20 mouse cellular contexts compared by ENCODE assay signal in the genomic region with DNA sequence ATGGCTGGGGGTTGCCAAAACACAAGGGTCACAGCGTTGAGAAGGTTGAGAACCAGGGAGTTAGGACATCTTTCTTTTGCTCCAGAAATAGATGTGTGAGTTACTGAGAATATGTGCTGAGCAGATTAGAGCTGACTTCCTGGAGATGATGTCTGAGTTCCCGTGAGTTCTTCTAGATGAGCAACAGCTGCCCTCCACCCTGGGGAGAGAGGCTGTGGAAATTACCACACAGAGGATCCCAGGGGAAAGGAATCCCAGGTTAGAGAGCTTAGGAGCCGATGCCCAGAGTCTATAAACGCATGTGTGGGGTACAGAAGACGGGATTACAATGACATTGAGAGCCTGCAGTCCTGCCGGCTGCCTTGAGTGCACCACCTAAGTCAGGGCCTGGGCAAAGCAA. TPM values are rescaled to one million over a fixed set of nuclear protein-coding genes. Genes with fewer than 3 reads are reported as not detected.
DNase-seq lines count a peak whose midpoint lies in the region; ATAC-seq and TF ChIP-seq lines count a peak whose summit lies in the region.
"Had no signal": no experiment of that assay in that cellular context is flagged by ENCODE, and none has a peak within 500 bp of the region (broad histone marks: within the 10 kb centered on the region; RNA-seq: fewer than 3 reads in every experiment).

No protein-coding gene starts in this region.

- H3K27ac ChIP-seq in heart, embryonic 11.5 days (ENCODE audit: low read depth, low read length), result peak overlapping the region; percentile 68
- peak overlapping the region; percentile 43; the same call in 1 of the 2 replicates for H3K27ac ChIP-seq in limb, embryonic 15.5 days
- no peak overlapping the region for H3K27ac ChIP-seq in limb, embryonic 10.5 days
- H3K27ac ChIP-seq in heart, postnatal 0 days (ENCODE audit: low read depth), result peak overlapping the region; percentile 54
- H3K27ac ChIP-seq: hindbrain, embryonic 15.5 days; midbrain, embryonic 13.5 days; neural tube, embryonic 15.5 days had no signal

- no peak for DNase-seq in heart, postnatal 14 days
- DNase-seq in limb, embryonic 10.5 days (ENCODE audit: low spot score), result no peak
- DNase-seq in heart, postnatal 0 days (ENCODE audit: low spot score), result no peak
- DNase-seq in neural tube, embryonic 10.5 days (ENCODE audit: extremely low spot score, low spot score), result no peak
- DNase-seq: adrenal gland, adult 8-10 months; cerebellum, adult 11-12 months; cerebellum, postnatal 14 days; embryo, embryonic 11 days; forebrain, postnatal 0 days; kidney, postnatal 4 days; lung, postnatal 10 days; right cerebral cortex, postnatal 14 days had no signal

- peaks cover 73% of the 10 kb centered on the region for H3K4me1 ChIP-seq in heart, embryonic 11.5 days (ENCODE audit: control insufficient read depth, insufficient read depth, low read length)
- H3K4me1 ChIP-seq in limb, embryonic 15.5 days, result peaks cover 69% of the 10 kb centered on the region
- peaks cover 30% of the 10 kb centered on the region for H3K4me1 ChIP-seq in limb, embryonic 10.5 days
- H3K4me1 ChIP-seq in heart, postnatal 0 days (ENCODE audit: control insufficient read depth, insufficient read depth), result peaks cover 77% of the 10 kb centered on the region

- intact Hi-C loops in heart, postnatal 14 days (cut with DNase I), result no loop called here

- no peak for TF ChIP-seq EP300 in heart, postnatal 0 days (IDR thresholded peaks at IDR 0.05; ENCODE audit: low read depth)

- H3K9ac ChIP-seq in heart, embryonic 11.5 days (ENCODE audit: low read depth, low read length), result 0 out of 2 replicates have a peak overlapping the region, but pooled peaks have one; percentile 29
- H3K9ac ChIP-seq in limb, embryonic 15.5 days, result no peak overlapping the region
- H3K9ac ChIP-seq in heart, postnatal 0 days (replicated peaks; ENCODE audit: low read depth, low read length), result no peak overlapping the region
- H3K9ac ChIP-seq: forebrain, postnatal 0 days; hindbrain, embryonic 15.5 days; intestine, embryonic 15.5 days; midbrain, embryonic 13.5 days; neural tube, embryonic 15.5 days had no signal

- TF ChIP-seq CTCF in heart, postnatal 0 days (IDR thresholded peaks at IDR 0.05; ENCODE audit: low read depth), result no peak

- WGBS in heart, embryonic 11.5 days (ENCODE audit: insufficient replicate concordance), result 68% methylated on average over 6 of the region's 6 CpGs
- WGBS in limb, embryonic 15.5 days, result 49% methylated on average over 6 of the region's 6 CpGs
- 81% methylated on average over 6 of the region's 6 CpGs for WGBS in limb, embryonic 10.5 days
- 35% methylated on average over 6 of the region's 6 CpGs for WGBS in heart, postnatal 0 days

- H3K9me3 ChIP-seq in heart, embryonic 11.5 days (replicated peaks; ENCODE audit: control insufficient read depth, low read length), result no peaks in the 10 kb centered on the region
- H3K9me3 ChIP-seq in limb, embryonic 15.5 days, result no peaks in the 10 kb centered on the region
- H3K9me3 ChIP-seq in limb, embryonic 10.5 days (replicated peaks), result no peaks in the 10 kb centered on the region
- H3K9me3 ChIP-seq in heart, postnatal 0 days (replicated peaks; ENCODE audit: control insufficient read depth, low read length), result no peaks in the 10 kb centered on the region
- H3K9me3 ChIP-seq: forebrain, embryonic 10.5 days; hindbrain, embryonic 15.5 days; intestine, embryonic 15.5 days; midbrain, embryonic 13.5 days; neural tube, embryonic 15.5 days had no signal

- ATAC-seq in heart, embryonic 11.5 days (replicated peaks; ENCODE audit: insufficient number of reproducible peaks, low FRiP score, low TSS enrichment), result no peak
- ATAC-seq in limb, embryonic 15.5 days (ENCODE audit: insufficient number of reproducible peaks, low FRiP score, low TSS enrichment, low read depth), result no peak
- ATAC-seq in heart, postnatal 0 days (ENCODE audit: insufficient read depth, low read depth), result no peak
- ATAC-seq in cerebellum, adult (ENCODE audit: insufficient number of reproducible peaks, low FRiP score, low TSS enrichment), result no peak
- ATAC-seq: forebrain, postnatal 0 days; intestine, embryonic 15.5 days; midbrain, embryonic 13.5 days had no signal

- no peak overlapping the region for H3K4me2 ChIP-seq in heart, embryonic 11.5 days
- H3K4me2 ChIP-seq in limb, embryonic 15.5 days, result no peak overlapping the region
- H3K4me2 ChIP-seq in heart, postnatal 0 days (ENCODE audit: low read depth, low read length), result no peak overlapping the region
- H3K4me2 ChIP-seq: hindbrain, embryonic 15.5 days; intestine, embryonic 15.5 days; midbrain, embryonic 13.5 days; neural tube, embryonic 15.5 days had no signal

- H3K4me3 ChIP-seq in heart, embryonic 11.5 days (ENCODE audit: low read depth, low read length), result no peak overlapping the region
- no peak overlapping the region for H3K4me3 ChIP-seq in limb, embryonic 15.5 days
- H3K4me3 ChIP-seq in limb, embryonic 10.5 days, result no peak overlapping the region
- H3K4me3 ChIP-seq in heart, postnatal 0 days (ENCODE audit: low read depth, low read length), result no peak overlapping the region
- H3K4me3 ChIP-seq: forebrain, embryonic 10.5 days; hindbrain, embryonic 15.5 days; intestine, embryonic 15.5 days; midbrain, embryonic 13.5 days; neural tube, embryonic 15.5 days had no signal

- peaks cover 28% of the 10 kb centered on the region for H3K36me3 ChIP-seq in heart, embryonic 11.5 days (ENCODE audit: control insufficient read depth, insufficient read depth, low read length)
- H3K36me3 ChIP-seq in limb, embryonic 15.5 days, result peaks cover 75% of the 10 kb centered on the region
- H3K36me3 ChIP-seq in limb, embryonic 10.5 days, result peaks cover 44% of the 10 kb centered on the region
- peaks cover 58% of the 10 kb centered on the region for H3K36me3 ChIP-seq in heart, postnatal 0 days (replicated peaks; ENCODE audit: control insufficient read depth, insufficient read depth, low read length)
- H3K36me3 ChIP-seq: hindbrain, embryonic 15.5 days; midbrain, embryonic 13.5 days; neural tube, embryonic 15.5 days had no signal

- no peaks in the 10 kb centered on the region for H3K27me3 ChIP-seq in heart, embryonic 11.5 days (ENCODE audit: control insufficient read depth, insufficient read depth, low read length)
- H3K27me3 ChIP-seq in limb, embryonic 15.5 days, result no peaks in the 10 kb centered on the region
- H3K27me3 ChIP-seq in limb, embryonic 10.5 days (ENCODE audit: low read depth, poor library complexity, severe bottlenecking), result no peaks in the 10 kb centered on the region
- no peaks in the 10 kb centered on the region for H3K27me3 ChIP-seq in heart, postnatal 0 days (ENCODE audit: control insufficient read depth, insufficient read depth, low read length)
- H3K27me3 ChIP-seq: hindbrain, embryonic 15.5 days; intestine, embryonic 15.5 days; midbrain, embryonic 13.5 days; neural tube, embryonic 15.5 days had no signal

RNA-seq across cellular contexts. Expression of a gene that starts 15.2 kb away (rescaled TPM):
- polyA plus RNA-seq in heart, embryonic 11.5 days (2014; fragmentation: Nextera tagmentation; extraction: Ambion mirVana), result 300 and 370 TPM in 2 replicates
- 100 to 1,000 TPM; 252 to 259 TPM for total RNA-seq in heart, postnatal 14 days (2021)
- 380 and 403 TPM in 2 replicates for polyA plus RNA-seq in limb, embryonic 15.5 days (2015; fragmentation: Nextera tagmentation; extraction: Ambion mirVana)
- 53.5 and 69.1 TPM in 2 replicates for polyA plus RNA-seq in limb, embryonic 10.5 days (2016; fragmentation: Nextera tagmentation; extraction: Ambion mirVana)
- total RNA-seq in heart, postnatal 0 days (2014; rRNA removed; ENCODE audit: low replicate concordance), result 306 and 424 TPM in 2 replicates
- 250 and 254 TPM in 2 replicates for polyA plus RNA-seq in heart, postnatal 0 days (2015; fragmentation: Nextera tagmentation; extraction: Ambion mirVana)

RNA-seq across cellular contexts. Expression of a gene that starts 55.3 kb away (rescaled TPM):
- polyA plus RNA-seq in heart, embryonic 11.5 days (2014; fragmentation: Nextera tagmentation; extraction: Ambion mirVana), result 16.0 and 16.8 TPM in 2 replicates
- total RNA-seq in heart, postnatal 14 days (2021), result 10 to 100 TPM; 27.7 to 30.4 TPM
- polyA plus RNA-seq in limb, embryonic 15.5 days (2015; fragmentation: Nextera tagmentation; extraction: Ambion mirVana), result 24.2 and 25.0 TPM in 2 replicates
- polyA plus RNA-seq in limb, embryonic 10.5 days (2016; fragmentation: Nextera tagmentation; extraction: Ambion mirVana), result 10.0 and 14.0 TPM in 2 replicates
- 16.6 and 19.9 TPM in 2 replicates for total RNA-seq in heart, postnatal 0 days (2014; rRNA removed; ENCODE audit: low replicate concordance)
- polyA plus RNA-seq in heart, postnatal 0 days (2015; fragmentation: Nextera tagmentation; extraction: Ambion mirVana), result 19.7 and 22.7 TPM in 2 replicates

RNA-seq across cellular contexts. Expression of a gene that starts 59.9 kb away (rescaled TPM):
- polyA plus RNA-seq in heart, embryonic 11.5 days (2014; fragmentation: Nextera tagmentation; extraction: Ambion mirVana), result 16.5 and 17.1 TPM in 2 replicates
- 10 to 100 TPM; 11.9 to 12.8 TPM for total RNA-seq in heart, postnatal 14 days (2021)
- 1.7 and 3.8 TPM in 2 replicates for polyA plus RNA-seq in limb, embryonic 15.5 days (2015; fragmentation: Nextera tagmentation; extraction: Ambion mirVana)
- 0.61 and 0.85 TPM in 2 replicates for polyA plus RNA-seq in limb, embryonic 10.5 days (2016; fragmentation: Nextera tagmentation; extraction: Ambion mirVana)
- 17.6 and 22.2 TPM in 2 replicates for total RNA-seq in heart, postnatal 0 days (2014; rRNA removed; ENCODE audit: low replicate concordance)
- polyA plus RNA-seq in heart, postnatal 0 days (2015; fragmentation: Nextera tagmentation; extraction: Ambion mirVana), result 22.0 and 22.3 TPM in 2 replicates
- polyA plus RNA-seq: midbrain, embryonic 13.5 days had no signal
